In the genomic region with DNA sequence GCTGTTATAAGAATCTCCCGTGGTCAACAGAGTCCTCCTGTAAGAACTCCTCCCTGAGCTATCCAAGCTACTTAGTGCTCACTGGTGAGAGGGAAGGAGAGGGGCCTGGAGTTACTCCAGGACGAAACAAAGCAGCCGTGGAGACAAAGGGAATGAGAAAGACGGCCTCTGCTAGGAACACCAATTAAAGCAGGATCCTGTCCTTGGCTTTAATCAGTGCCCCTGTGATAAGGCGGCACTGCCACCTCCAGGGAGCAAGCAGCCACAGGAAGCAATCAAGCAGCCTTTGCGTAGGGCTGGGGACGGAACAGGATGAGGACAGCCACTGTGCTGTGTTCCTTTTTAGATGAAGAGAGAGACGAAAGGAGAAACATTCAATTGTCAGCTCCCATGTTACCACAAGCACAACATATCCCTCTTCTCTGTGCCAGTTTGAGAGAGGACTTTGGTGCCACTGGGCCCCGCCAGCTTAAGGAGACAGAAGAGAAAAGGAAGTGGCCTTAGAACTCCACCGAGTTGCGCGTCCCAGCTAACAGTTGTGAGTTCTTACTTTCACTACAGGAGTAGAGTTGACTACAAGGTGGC, we compare ENCODE assay signal across 8 mouse cellular contexts.
A peak's percentile ranks its signal among the peaks of the same experiment; 100 is the strongest.
DNase-seq lines count a peak whose midpoint lies in the region; ATAC-seq and TF ChIP-seq lines count a peak whose summit lies in the region.

No protein-coding gene starts in this region.

- H3K4me1 ChIP-seq in bone marrow macrophage, adult 2 months (ENCODE audit: control insufficient read depth, insufficient read depth, low read length) = peaks cover 25% of the 10 kb centered on the region
- H3K4me1 ChIP-seq in heart, embryonic 14.5 days (ENCODE audit: control insufficient read depth in 2 of 2, insufficient read depth in 2 of 2, low read length in 2 of 2) = peaks cover 73 to 100% of the 10 kb centered on the region in 2 experiments
- H3K4me1 ChIP-seq in stomach, embryonic 16.5 days (ENCODE audit: control insufficient read depth, insufficient read depth, low read length) = peaks cover 60% of the 10 kb centered on the region

- DNase-seq in B cell, adult 2 months = peak; percentile 69 to 70
- peak; percentile 63 for DNase-seq in kidney, postnatal 14 days
- DNase-seq in cerebellum, postnatal 14 days = no peak

- TF ChIP-seq POLR2A in bone marrow macrophage, adult 2 months (IDR thresholded peaks at IDR 0.05; ENCODE audit: borderline replicate concordance, low read depth, low read length) = no peak

- peak overlapping the region; percentile 96 for H3K27ac ChIP-seq in bone marrow macrophage, adult 2 months (ENCODE audit: insufficient read depth, low read depth, low read length)
- peak overlapping the region; percentile 72 to 95 for H3K27ac ChIP-seq in heart, embryonic 14.5 days (replicated peaks in 1 of 2; ENCODE audit: control insufficient read depth in 1 of 2, insufficient read depth in 1 of 2, low read depth in 2 of 2, low read length in 2 of 2)
- peak overlapping the region; percentile 91 for H3K27ac ChIP-seq in macrophage
- peak overlapping the region; percentile 92 for H3K27ac ChIP-seq in stomach, embryonic 16.5 days (ENCODE audit: low read length)

- 19% methylated on average over 12 of the region's 12 CpGs for WGBS in heart, embryonic 14.5 days
- 1% methylated on average over 12 of the region's 12 CpGs for WGBS in macrophage (ENCODE audit: missing documents)
- 31% methylated on average over 12 of the region's 12 CpGs for WGBS in stomach, embryonic 16.5 days

- H3K79me2 ChIP-seq in macrophage (ENCODE audit: inconsistent target) = peaks cover 14% of the 10 kb centered on the region

- peak; percentile 18; the same call in 1 of the 2 replicates for ATAC-seq in heart, embryonic 14.5 days (ENCODE audit: insufficient number of reproducible peaks, insufficient read depth, low FRiP score, low read depth)
- no peak for ATAC-seq in stomach, embryonic 16.5 days (ENCODE audit: insufficient read depth, low FRiP score)
- no peak for ATAC-seq in frontal cortex, adult (ENCODE audit: low TSS enrichment)

- no peaks in the 10 kb centered on the region for H3K9me3 ChIP-seq in heart, embryonic 14.5 days (ENCODE audit: control insufficient read depth, low read length)
- no peaks in the 10 kb centered on the region for H3K9me3 ChIP-seq in stomach, embryonic 16.5 days (replicated peaks; ENCODE audit: control insufficient read depth, low read length)

- TF ChIP-seq CTCF in bone marrow macrophage, adult 2 months (IDR thresholded peaks at IDR 0.05; ENCODE audit: low read depth, low read length) = no peak

- no peaks in the 10 kb centered on the region for H3K27me3 ChIP-seq in heart, embryonic 14.5 days (ENCODE audit: control insufficient read depth, insufficient read depth, low read length)
- no peaks in the 10 kb centered on the region for H3K27me3 ChIP-seq in stomach, embryonic 16.5 days (ENCODE audit: control insufficient read depth, insufficient read depth, low read length)

- peak overlapping the region; percentile 48 for H3K9ac ChIP-seq in heart, embryonic 14.5 days (ENCODE audit: low read length)
- peak overlapping the region; percentile 46 for H3K9ac ChIP-seq in stomach, embryonic 16.5 days (ENCODE audit: low read length)

- H3K4me2 ChIP-seq in heart, embryonic 14.5 days (ENCODE audit: low read length) = peak overlapping the region; percentile 70
- H3K4me2 ChIP-seq in stomach, embryonic 16.5 days (ENCODE audit: low read depth, low read length) = peak overlapping the region; percentile 33

- peak overlapping the region; percentile 59 for H3K4me3 ChIP-seq in bone marrow macrophage, adult 2 months (ENCODE audit: insufficient read depth, low read length)
- no peak overlapping the region for H3K4me3 ChIP-seq in heart, embryonic 14.5 days (ENCODE audit: control insufficient read depth in 1 of 2, insufficient read depth in 1 of 2, low read depth in 1 of 2, low read length in 2 of 2)
- H3K4me3 ChIP-seq in macrophage (ENCODE audit: inconsistent target) = peak overlapping the region; percentile 35
- H3K4me3 ChIP-seq in stomach, embryonic 16.5 days (replicated peaks; ENCODE audit: low read length) = peak overlapping the region; percentile 13

- H3K36me3 ChIP-seq in heart, embryonic 14.5 days (ENCODE audit: control insufficient read depth, insufficient read depth, low read length) = no peaks in the 10 kb centered on the region
- H3K36me3 ChIP-seq in macrophage (ENCODE audit: inconsistent target) = 0 out of 2 replicates have a peak, but pooled peaks cover 4% of the 10 kb centered on the region
- H3K36me3 ChIP-seq in stomach, embryonic 16.5 days (ENCODE audit: control insufficient read depth, insufficient read depth, low read length) = no peaks in the 10 kb centered on the region

Comparison
In these comparisons a context has a peak if more than half of its experiments do, and no peak if none do; other contexts are left out.
1. DNase-seq: peak in B cell, adult 2 months (2 of 2) and kidney, postnatal 14 days (single experiment); none in cerebellum, postnatal 14 days (0 of 2).
2. H3K4me3 ChIP-seq: peak in bone marrow macrophage, adult 2 months (single experiment), macrophage (single experiment) and stomach, embryonic 16.5 days (single experiment); none in heart, embryonic 14.5 days (0 of 2).
3. Peak in every context shown above with its lines, with median percentiles within 50 percentile points of each other: H3K27ac ChIP-seq.